Mouse (Mus musculus): Measurements from ENCODE around the gene Tars.

The Tars gene

GRCm38 (mm10) chr15:11364112-11364511 is 35.4 kb downstream of the Tars start:
- no peak for DNase-seq (ENCODE audit: low read depth, low spot score)

DNA sequence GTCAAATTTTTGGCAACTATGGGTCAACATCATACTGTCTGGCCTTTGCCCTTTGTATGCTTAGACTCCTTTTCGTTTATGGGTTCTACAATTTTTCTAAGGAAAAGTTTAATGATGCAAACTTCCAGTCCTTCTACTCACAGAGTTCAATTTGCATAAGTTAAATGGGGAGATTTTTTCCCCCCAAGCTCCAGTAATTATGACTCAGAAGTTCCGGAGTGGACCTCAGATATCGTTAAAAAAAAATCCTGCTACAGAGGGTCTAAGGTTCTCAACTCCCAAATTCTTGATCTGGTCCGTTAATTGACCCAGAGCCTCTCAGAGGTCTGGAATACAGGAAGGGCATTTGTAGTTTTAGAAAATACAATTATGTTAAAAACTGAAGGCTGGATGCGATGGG is 37.6 kb downstream of the Tars start:
- DNase-seq (ENCODE audit: low read depth, low spot score), result no peak

GRCm38 (mm10) chr15:11360888-11361287 is 38.6 kb downstream of the Tars start:
- no peak for DNase-seq (ENCODE audit: low read depth, low spot score)

GRCm38 (mm10) chr15:11357501-11357900 is 42.0 kb downstream of the Tars start:
- DNase-seq (ENCODE audit: low read depth, low spot score), result no peak

DNA sequence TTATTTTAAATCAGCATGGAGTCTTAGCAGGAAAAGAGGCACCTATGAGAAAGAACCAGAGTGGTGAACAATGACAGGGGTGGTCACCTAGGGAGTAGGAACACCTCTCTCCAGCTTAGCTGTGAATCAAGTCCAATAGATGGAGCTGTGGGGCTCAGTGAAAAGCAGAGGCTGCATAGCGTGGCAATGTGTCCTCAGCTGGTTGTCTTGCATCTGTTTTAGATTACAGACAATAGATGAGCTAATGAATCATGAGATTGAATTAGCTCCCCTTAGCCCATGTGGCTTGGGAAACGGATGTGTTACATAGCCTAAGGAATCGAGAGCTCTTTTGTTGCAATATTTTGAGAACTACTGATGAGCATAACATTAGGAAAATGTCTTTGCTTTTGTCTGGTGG is 43.6 kb downstream of the Tars start:
- no peak for DNase-seq (ENCODE audit: low read depth, low spot score)

GRCm38 (mm10) chr15:11339467-11340180 is 59.8 kb downstream of the Tars start:
- DNase-seq (ENCODE audit: low read depth, low spot score), result no peak

All from retina, adult 2 months (tissue).